Mouse (Mus musculus) heart, postnatal 0 days (tissue): ENCODE results near the gene Nfic.

Experiments
- CTCF ChIP-seq: IDR thresholded peaks from 2 replicates; pipeline ENCODE4 v1.5.1; 2016; ENCODE audit warnings: antibody characterized with exemption, control low read depth, low read depth
- EP300 ChIP-seq: IDR thresholded peaks from 2 replicates; pipeline ENCODE4 v1.6.1; 2016; ENCODE audit warnings: antibody characterized with exemption, low read depth

DNA sequence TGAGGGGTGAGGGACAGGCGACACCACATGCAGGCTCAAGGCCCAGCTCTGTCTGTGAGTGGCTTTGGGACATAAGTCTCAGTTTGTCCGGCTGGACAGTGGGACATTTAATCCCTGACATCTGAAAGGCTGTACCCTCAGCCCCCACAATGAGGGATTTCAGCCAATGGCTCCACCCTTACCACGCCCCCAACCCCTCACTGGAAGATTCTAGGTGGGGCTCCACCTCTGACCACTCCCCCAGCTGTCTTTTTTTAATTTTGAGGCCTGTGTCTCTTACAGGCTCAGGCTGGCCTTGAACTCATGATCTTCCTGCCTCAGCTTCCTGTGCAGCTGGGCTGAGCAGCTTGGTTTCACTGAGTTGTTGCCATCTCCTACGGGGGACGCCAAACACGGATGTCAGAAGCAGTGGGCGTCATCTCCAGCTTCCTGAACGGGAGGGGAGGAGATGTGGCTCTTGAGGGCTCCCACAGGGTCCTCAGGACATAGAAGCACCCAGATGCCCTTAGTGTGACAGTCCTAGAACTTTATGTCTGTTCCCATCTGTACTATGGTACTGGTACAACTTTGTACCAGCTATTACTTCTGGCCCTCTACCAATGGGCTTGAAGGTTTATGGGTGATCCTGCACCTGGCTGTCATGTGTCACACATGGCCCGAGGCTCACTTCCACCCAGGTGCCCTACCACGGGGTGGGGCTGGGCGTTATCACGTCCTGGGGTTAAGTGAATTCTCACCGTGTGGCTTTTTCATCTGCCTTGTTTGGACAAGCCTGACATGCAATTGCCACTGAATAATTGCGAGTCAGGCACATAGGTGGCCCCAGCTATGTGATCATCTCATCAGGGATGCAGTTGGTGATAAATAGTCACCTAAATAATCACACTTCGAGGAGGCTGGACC is 20.8 kb downstream of the Nfic start:
- no peak for TF ChIP-seq CTCF
- no peak for TF ChIP-seq EP300
